Mouse (Mus musculus): ENCODE measurements at regions not wholly inside any gene's neighbourhood (a gene's known extent, or its start where the extent isn't known, plus 50 kb on each side); places are given as distances from the start of the nearest gene placed in this dataset.
A peak's percentile ranks its signal among the peaks of the same experiment; 100 is the strongest.

GRCm38 (mm10) chr13:107641926-107642657 lies 402.2 kb upstream of the Smim15 start:
- DNase-seq (ENCODE audit: low read depth, low spot score): no peak

- DNase-seq (ENCODE audit: low read depth, low spot score): no peak
Observed at GRCm38 (mm10) chr13:107639620-107640019, 404.6 kb upstream of the Smim15 start.

- no peak for DNase-seq (ENCODE audit: low read depth, low spot score)
Observed at GRCm38 (mm10) chr13:107637269-107637668, 407.0 kb upstream of the Smim15 start.

GRCm38 (mm10) chr13:107635114-107635513 lies 409.1 kb upstream of the Smim15 start:
- DNase-seq (ENCODE audit: low read depth, low spot score): peak; percentile 39

- no peak for DNase-seq (ENCODE audit: low read depth, low spot score)
Observed at GRCm38 (mm10) chr13:107627073-107627472, 417.2 kb upstream of the Smim15 start.

GRCm38 (mm10) chr13:107626670-107627069 lies 417.6 kb upstream of the Smim15 start:
- no peak for DNase-seq (ENCODE audit: low read depth, low spot score)

DNA sequence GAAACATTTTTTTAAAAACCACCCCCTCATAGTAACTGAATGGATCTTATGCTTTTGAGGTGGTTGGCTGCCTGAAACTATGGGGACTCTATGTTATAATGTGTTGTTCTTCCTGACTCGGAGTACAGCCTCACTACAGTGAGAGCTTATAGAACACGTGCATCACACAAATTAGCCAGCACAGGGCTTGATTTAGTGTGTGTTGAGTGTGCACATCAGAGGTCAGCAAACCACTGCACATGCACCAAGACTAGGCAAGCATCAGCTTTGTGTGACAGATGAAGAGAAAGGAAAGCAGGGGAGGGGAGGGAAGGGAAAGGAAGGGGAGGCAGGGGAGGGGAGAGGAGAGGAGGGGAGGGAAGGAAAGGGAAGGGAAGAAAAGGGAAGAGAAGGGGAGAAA lies 422.9 kb upstream of the Smim15 start:
- no peak for DNase-seq (ENCODE audit: low read depth, low spot score)

DNA sequence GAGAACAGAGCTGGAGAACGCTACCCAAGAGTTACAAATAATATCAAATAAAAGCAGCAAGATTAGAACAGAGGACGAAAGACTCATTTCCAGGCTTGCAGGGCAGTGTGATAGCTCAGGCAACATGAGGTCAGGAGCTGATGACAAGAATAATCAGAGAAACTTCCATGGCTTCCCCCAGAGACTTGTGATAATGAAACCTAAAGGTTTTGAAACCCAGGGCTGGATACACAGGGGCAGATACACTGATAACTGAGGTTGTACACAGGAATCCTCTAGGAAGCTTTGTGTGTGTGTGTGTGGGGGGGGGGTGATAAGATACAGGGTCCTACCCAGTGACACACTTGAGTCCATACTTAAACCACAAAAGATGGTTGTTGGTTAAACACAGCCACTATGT lies 423.4 kb upstream of the Smim15 start:
- no peak for DNase-seq (ENCODE audit: low read depth, low spot score)

GRCm38 (mm10) chr13:107620210-107620609 lies 424.0 kb upstream of the Smim15 start:
- DNase-seq (ENCODE audit: low read depth, low spot score): no peak

- DNase-seq (ENCODE audit: low read depth, low spot score): no peak
Observed at GRCm38 (mm10) chr13:107619430-107619927, 424.8 kb upstream of the Smim15 start.

DNA sequence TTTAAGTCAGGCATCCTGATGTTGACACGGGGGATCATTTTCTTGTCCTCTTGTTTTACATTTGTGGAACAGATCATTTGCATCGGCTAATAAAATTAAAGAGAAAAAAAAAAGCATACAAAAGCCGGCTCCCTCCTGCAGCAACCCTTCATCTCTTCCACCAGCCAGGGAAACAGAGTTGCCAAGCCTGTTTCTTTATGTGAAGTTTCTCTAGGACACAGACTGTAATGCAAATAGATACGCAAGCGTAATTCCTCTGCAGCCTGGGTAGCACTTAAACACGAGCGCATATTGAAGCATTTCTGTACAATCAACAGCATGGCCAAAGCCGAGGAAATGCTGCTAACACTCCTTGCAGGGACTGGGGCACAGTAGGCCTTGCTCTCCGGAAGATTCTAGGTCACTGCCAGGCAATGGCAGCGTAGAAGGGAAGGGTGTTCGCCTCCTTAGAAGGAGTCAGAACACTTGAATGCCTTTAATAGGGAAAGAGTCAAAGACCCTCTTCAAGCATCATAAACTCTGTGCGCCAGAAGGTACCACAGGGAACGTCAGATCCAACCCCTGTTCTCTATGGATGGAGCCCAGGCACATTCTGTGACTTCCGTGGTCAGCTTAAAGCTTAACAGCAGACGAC lies 425.3 kb upstream of the Smim15 start:
- DNase-seq (ENCODE audit: low read depth, low spot score): no peak

- DNase-seq (ENCODE audit: low read depth, low spot score): no peak
Observed at GRCm38 (mm10) chr13:107618369-107618771, 425.9 kb upstream of the Smim15 start.

- no peak for DNase-seq (ENCODE audit: low read depth, low spot score)
Observed at GRCm38 (mm10) chr13:107617582-107617981, 426.7 kb upstream of the Smim15 start.

DNA sequence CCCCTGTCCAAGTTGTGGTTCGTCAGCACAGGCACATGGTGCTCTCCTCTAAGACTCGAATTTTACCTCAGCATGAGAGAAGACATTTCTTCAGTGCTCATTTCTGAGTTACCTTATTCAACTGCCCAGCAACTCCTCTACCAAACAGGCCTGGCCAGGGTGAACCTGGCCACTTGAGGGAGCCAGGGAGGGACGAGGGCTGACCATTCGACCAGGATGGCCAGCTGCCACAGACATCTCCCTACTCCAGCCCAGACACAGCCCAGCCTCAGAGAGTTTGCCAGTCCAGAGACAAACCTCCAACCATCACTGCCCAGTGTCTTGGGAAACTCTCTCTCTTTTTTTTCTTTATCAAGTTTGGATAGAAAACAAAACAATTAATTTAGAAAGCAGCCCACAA lies 427.5 kb upstream of the Smim15 start:
- no peak for DNase-seq (ENCODE audit: low read depth, low spot score)

- DNase-seq (ENCODE audit: low read depth, low spot score): no peak
Observed at GRCm38 (mm10) chr13:107608996-107609503, 435.2 kb upstream of the Smim15 start.

- no peak for DNase-seq (ENCODE audit: low read depth, low spot score)
Observed at GRCm38 (mm10) chr13:107607294-107607693, 437.0 kb upstream of the Smim15 start.

DNA sequence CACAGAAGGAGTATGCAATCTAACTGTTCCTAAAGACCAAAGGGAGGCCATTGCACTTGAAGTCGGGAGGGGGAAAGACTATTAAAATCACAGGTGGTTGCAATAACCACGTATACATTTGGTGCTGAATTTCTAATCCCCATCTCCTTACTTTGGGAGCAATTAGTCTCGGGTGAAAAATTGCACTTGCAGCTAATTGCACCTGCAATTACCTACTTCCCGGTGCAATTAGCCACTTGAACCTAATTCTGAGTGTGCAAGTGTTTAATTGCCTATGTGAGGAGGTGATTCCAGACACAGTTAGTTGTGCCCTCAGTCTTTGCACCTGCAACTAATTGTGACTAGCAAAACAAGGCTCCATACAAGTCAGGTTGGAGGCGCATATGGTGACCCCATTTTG lies 442.1 kb upstream of the Smim15 start:
- peak; percentile 51 for DNase-seq (ENCODE audit: low read depth, low spot score)

DNA sequence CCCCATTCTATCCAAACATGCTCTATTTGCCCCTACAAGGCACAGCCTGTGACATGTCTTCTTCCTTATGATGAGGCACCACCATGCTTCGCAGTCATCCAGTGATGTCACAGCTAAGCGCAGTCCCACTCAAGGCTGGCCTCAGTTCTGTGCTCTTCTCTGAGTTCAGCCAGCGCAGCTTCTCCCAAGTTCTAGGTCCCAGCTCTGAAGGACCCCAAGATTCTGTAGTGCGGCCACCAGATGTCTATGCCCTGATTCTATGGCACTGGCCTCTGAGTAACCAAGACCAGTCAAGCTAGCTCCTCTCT lies 443.2 kb upstream of the Smim15 start:
- no peak for DNase-seq (ENCODE audit: low read depth, low spot score)

DNA sequence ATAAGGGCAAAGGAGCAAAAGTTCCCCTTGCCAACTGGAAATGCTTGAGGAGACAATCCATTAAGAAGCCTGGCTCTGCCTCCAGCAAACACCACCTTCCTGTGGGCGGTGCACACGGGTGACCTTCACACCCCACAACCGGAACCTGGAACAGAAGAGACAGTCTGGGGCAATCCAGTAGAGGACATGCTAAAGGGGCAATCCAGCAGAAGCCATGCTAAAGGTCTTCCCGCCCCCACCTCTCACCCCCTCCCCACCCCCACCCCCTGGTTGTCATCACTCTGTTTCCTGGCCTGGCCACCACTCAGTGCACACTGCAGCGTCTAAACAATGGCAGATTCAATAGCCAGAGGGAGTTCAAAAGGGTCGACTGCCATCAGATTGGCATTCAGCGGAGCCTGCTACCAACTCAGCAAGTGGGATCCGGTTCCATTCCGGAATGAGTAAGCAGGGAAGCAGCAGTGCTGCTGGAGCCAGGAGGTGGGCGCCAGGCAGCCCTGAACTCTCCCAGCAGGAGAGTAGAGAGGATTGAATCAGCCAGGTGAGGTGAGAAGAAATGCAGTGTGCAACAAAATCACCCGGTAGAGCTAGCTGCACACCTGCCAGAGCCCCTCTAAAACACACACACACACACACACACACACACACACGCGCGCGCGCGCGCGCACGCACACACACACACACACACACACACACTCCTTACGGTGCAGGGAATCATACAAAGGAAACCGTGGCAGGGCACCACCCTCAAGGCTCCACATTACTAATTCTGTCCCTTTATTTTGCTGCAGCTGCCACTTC lies 443.7 kb upstream of the Smim15 start:
- DNase-seq (ENCODE audit: low read depth, low spot score): peak; percentile 65

GRCm38 (mm10) chr13:107599094-107599644 lies 445.1 kb upstream of the Smim15 start:
- no peak for DNase-seq (ENCODE audit: low read depth, low spot score)

- DNase-seq (ENCODE audit: low read depth, low spot score): no peak
Observed at GRCm38 (mm10) chr13:107598391-107598790, 445.9 kb upstream of the Smim15 start.

- DNase-seq (ENCODE audit: low read depth, low spot score): no peak
Observed at GRCm38 (mm10) chr13:107597217-107597616, 447.0 kb upstream of the Smim15 start.

Measured in forelimb bud, embryonic 11.5 days (tissue).